Mouse (Mus musculus) left cerebral cortex, postnatal 36 days (tissue): ENCODE measurements around the gene Hmgcl. TPM values are rescaled to one million over a fixed set of nuclear protein-coding genes. Genes with fewer than 3 reads are reported as not detected.
"Not testable (repeated sequence)": the region's sequence is repeated elsewhere in the genome, so short reads cannot be mapped to it uniquely, and the experiment has no call there.

Experiments used
- DNase-seq, 2 experiments: peaks; one replicate each; pipeline ENCODE4 v3.0.0; 2021 to 2022; ENCODE audit warnings: low spot score in 2 of 2, mixed read lengths in 1 of 2
- intact Hi-C: fragments of 180-260 bp; cut with DNase I; formaldehyde crosslinking; loops from one replicate; pipeline ENCODE4 v1.15.1; 2025
- total RNA-seq, 2 experiments: library from RNA; stranded (reverse); gene quantifications; 2 replicates each; pipeline ENCODE4 v1.2.3; 2021

Hmgcl gene
- total RNA-seq, 2 experiments from 2014 or later: 28.9 to 30.6 TPM

DNA sequence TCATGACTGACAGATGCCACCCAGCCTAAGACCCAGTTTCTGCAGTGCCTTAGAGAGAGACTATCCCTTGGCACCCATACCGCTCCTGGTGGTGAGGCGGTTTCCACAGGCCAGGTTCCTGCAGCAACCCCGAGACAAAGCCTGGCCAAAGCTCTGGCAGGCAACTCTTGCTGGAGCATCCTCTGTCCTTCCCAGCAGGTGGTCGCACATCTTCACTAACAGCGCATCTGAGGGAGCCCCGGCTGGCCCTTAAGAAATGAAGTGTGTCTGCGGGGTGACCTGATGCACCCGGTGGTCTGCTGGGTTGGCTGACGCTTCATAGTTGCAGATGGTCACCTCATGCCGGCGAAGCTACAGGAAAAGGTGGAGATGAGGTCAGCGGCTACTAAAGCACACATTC lies 29.9 kb downstream of the Hmgcl start:
- peak in 1 of 2 experiments; percentile 1 for DNase-seq
- intact Hi-C loops: no loop called here

DNA sequence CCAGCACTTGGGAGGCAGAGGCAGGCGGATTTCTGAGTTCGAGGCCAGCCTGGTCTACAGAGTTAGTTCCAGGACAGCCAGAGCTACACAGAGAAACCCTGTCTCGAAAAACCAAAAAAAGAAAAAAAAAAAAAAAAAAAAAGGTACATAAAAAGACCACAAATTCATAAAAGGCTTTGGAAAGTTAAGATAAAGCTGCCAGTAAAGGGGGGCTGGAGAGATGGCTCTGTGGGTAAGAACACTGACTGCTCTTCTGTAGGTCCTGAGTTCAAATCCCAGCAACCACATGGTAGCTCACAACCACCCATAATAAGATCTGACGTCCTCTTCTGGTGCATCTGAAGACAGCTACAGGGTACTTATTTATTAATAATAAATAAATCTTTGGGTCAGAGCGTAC lies 34.0 kb downstream of the Hmgcl start:
- intact Hi-C loops, DNase-seq: not testable (repeated sequence)

- intact Hi-C loops: no loop called here
- DNase-seq: peak; percentile 69 to 71
Observed at GRCm38 (mm10) chr4:135981524-135982063, 35.3 kb downstream of the Hmgcl start.

- intact Hi-C loops: no loop called here
- DNase-seq: no peak
Observed at GRCm38 (mm10) chr4:135984556-135984955, 38.3 kb downstream of the Hmgcl start.

- no peak for DNase-seq
- intact Hi-C loops: loop anchor here (5.0 kb wide), 1 partner anchor 37 kb away; the partner anchor contains the start of gene Eloa
Observed at GRCm38 (mm10) chr4:135985193-135985592, 38.9 kb downstream of the Hmgcl start.

GRCm38 (mm10) chr4:135985769-135986168 lies 39.5 kb downstream of the Hmgcl start:
- intact Hi-C loops: loop anchor here (5.0 kb wide), 1 partner anchor 37 kb away; the partner anchor contains the start of gene Eloa
- no peak for DNase-seq

GRCm38 (mm10) chr4:135986301-135986942 lies 40.2 kb downstream of the Hmgcl start:
- DNase-seq: no peak
- intact Hi-C loops: loop anchor here (5.0 kb wide), 1 partner anchor 36 kb away; the partner anchor contains the start of gene Eloa

DNA sequence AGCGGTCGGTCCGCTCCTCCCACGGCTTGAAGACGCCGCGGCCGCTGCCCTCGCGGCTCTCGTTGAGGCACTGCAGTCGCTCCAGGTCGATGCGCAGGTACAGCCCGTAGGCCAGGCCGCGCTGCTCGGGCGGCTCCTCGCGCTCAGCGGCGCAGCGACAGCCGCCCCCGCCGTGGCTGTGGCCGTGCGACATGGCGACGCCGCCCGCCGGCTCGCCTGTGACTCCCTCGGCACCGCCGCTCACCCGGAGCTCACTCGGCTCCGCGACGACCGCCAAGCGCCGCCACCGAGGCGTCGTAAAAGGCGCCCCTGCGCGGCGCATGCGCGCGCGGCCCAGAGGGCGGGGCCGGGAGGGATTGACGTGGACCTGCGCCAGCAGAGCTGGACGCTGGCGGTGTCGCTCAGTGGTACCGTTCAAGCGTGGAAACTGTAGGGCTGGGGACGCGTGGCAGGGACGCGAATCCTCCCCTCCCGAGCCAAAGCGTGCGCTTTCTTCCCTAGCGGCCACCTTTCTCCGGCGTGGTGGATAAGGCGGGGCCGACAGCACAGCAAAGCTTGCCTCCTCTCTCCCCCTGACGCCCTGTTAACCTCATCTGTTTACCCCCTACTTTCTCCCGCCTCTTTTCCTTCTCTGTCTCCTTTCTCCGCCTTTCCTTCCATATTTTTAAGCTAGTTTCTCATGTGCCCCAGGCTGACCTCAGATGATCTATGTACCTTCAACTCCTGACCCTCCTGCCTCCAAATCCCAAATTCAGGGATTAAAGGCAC lies 40.9 kb downstream of the Hmgcl start, which contains the start of gene Pithd1:
Gene Pithd1 (minus strand): TSS at position 322 of the 768 bp plus-strand sequence.
- intact Hi-C loops: loop anchor here (5.0 kb wide), 1 partner anchor 35 kb away; the partner anchor contains the start of gene Eloa
- DNase-seq: peak; percentile 92 to 94

DNA sequence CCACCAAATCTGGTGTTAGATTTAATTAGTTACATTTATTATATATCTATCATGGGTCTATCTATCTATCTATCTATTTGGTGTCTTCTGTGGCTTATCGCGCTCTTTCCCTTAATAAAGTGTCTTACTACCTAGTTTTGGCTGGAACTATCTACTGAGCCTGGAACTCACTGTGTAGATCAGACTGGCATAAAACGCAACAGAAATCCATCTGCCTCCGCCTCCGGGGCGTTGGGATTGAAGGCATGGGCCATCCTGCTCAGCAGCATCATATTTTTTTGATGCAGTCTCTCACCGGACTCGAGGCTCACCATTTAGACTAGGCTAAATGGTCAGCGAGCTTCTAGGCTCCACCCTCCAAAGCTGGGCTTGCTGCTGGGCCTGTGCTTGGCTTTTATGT lies 41.5 kb downstream of the Hmgcl start:
- intact Hi-C loops: loop anchor here (5.0 kb wide), 1 partner anchor 35 kb away; the partner anchor contains the start of gene Eloa
- DNase-seq: no peak

DNA sequence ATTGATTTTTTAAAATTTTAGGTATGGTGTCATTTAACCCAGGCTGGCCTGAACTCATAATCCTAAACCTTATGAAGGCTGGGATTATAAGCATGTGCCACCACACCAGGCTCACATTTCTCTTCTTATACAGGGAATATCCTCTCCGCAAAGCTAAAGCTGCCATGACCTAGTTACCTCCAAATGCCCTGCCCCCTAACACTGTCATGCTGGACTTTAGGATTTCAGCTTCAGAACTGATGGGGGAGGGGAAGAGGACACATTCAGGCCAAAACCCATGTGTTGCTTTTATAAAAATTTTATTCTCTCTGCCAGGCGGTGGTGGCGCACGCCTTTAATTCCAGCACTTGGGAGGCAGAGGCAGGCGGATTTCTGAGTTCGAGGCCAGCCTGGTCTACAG lies 47.7 kb downstream of the Hmgcl start:
- intact Hi-C loops: no loop called here
- DNase-seq: no peak

GRCm38 (mm10) chr4:135995118-135995517 lies 48.9 kb downstream of the Hmgcl start:
- DNase-seq: no peak
- intact Hi-C loops: no loop called here

- intact Hi-C loops: no loop called here
- no peak for DNase-seq
Observed at GRCm38 (mm10) chr4:136004107-136004675, 57.9 kb downstream of the Hmgcl start.

GRCm38 (mm10) chr4:136004921-136005320 lies 58.7 kb downstream of the Hmgcl start:
- intact Hi-C loops: no loop called here
- DNase-seq: no peak

DNA sequence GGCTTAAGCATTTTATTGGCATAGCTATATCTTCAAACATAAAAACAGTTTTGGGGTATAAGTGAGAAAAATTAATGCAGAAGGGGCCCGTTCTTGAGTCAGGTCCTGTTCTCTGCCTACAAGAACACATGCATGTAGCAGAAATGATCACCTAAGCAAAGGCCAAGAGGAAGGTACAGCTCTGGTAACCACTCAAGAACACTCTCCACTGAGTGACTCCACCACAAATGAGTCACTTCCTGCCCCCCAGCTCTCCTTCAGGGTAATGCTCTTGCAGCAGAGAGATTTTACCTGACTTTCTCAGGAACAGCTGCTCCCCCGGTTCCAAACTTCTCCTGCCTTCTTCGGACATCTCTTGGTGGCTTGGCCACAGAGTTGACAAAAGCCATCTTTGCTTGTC lies 60.6 kb downstream of the Hmgcl start:
- DNase-seq: no peak
- intact Hi-C loops: no loop called here

GRCm38 (mm10) chr4:136008782-136009447 lies 62.7 kb downstream of the Hmgcl start:
- no peak for DNase-seq
- intact Hi-C loops: no loop called here

DNA sequence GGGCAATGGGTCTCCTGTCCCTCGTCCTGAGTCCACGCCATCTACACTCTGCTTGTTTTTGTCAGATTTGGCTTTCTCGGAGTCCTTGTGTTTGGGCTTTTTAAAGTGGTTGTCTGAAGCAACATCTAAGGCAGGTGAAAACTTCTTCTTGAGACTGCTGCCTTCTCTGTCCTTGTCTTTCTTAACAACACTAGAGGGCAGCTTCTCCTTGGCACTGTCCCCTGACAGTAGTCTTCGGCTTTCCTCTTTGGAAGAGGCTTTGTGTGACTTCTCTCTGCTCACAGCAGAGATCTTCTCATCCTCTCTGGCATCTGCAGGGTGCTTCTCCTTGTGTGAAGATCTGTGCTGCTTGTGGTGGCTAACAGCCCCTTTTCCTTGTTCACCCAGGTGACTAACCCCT lies 64.3 kb downstream of the Hmgcl start:
- intact Hi-C loops: no loop called here
- DNase-seq: no peak
